24 mouse cellular contexts compared by ENCODE assay signal in genomic region chr16:22885356-22885755, GRCm38 (mm10). TPM values are rescaled to one million over a fixed set of nuclear protein-coding genes. Genes with fewer than 3 reads are reported as not detected.
DNase-seq lines count a peak whose midpoint lies in the region; ATAC-seq and TF ChIP-seq lines count a peak whose summit lies in the region.
"Had no signal": no experiment of that assay in that cellular context is flagged by ENCODE, and none has a peak within 500 bp of the region (broad histone marks: within the 10 kb centered on the region; RNA-seq: fewer than 3 reads in every experiment).

No protein-coding gene starts in this region.

- no peaks in the 10 kb centered on the region for H3K36me3 ChIP-seq in liver, postnatal 0 days (replicated peaks; ENCODE audit: insufficient read depth, low read length)
- no peaks in the 10 kb centered on the region for H3K36me3 ChIP-seq in embryonic facial prominence, embryonic 11.5 days (replicated peaks; ENCODE audit: control insufficient read depth, insufficient read depth, low read depth, low read length)
- H3K36me3 ChIP-seq: forebrain, embryonic 15.5 days; heart, embryonic 15.5 days; hindbrain, embryonic 13.5 days had no signal

- H3K9me3 ChIP-seq in liver, postnatal 0 days (ENCODE audit: low read length): no peaks in the 10 kb centered on the region
- no peaks in the 10 kb centered on the region for H3K9me3 ChIP-seq in embryonic facial prominence, embryonic 11.5 days (replicated peaks; ENCODE audit: control insufficient read depth, low read length)
- H3K9me3 ChIP-seq: forebrain, embryonic 15.5 days; heart, embryonic 15.5 days; hindbrain, embryonic 13.5 days had no signal

- WGBS in liver, postnatal 0 days (ENCODE audit: insufficient replicate concordance): 20% methylated on average over 4 of the region's 4 CpGs
- WGBS in embryonic facial prominence, embryonic 11.5 days: 50% methylated on average over 4 of the region's 4 CpGs

- peaks cover 37% of the 10 kb centered on the region for H3K4me1 ChIP-seq in liver, postnatal 0 days (ENCODE audit: insufficient read depth)
- H3K4me1 ChIP-seq in embryonic facial prominence, embryonic 11.5 days (ENCODE audit: control insufficient read depth, insufficient read depth, low read length): no peaks in the 10 kb centered on the region
- H3K4me1 ChIP-seq: forebrain, embryonic 15.5 days; hindbrain, embryonic 13.5 days had no signal

- peak overlapping the region; percentile 98 for H3K27ac ChIP-seq in liver, postnatal 0 days (ENCODE audit: low read depth)
- H3K27ac ChIP-seq in embryonic facial prominence, embryonic 11.5 days (replicated peaks; ENCODE audit: low read depth, low read length): no peak overlapping the region
- H3K27ac ChIP-seq: forebrain, embryonic 15.5 days; heart, adult 2 months; heart, embryonic 15.5 days; hindbrain, embryonic 13.5 days; hindbrain, postnatal 0 days had no signal

- peak overlapping the region; percentile 22; the same call in 1 of the 2 replicates for H3K4me2 ChIP-seq in liver, postnatal 0 days (ENCODE audit: low read depth, low read length)
- H3K4me2 ChIP-seq in embryonic facial prominence, embryonic 11.5 days (ENCODE audit: low read depth, low read length): no peak overlapping the region
- H3K4me2 ChIP-seq: forebrain, embryonic 15.5 days; heart, embryonic 11.5 days; heart, embryonic 15.5 days; hindbrain, embryonic 13.5 days had no signal

- 0 out of 2 replicates have a peak overlapping the region, but pooled peaks have one; percentile 11 for H3K9ac ChIP-seq in liver, postnatal 0 days (replicated peaks)
- no peak overlapping the region for H3K9ac ChIP-seq in embryonic facial prominence, embryonic 11.5 days (replicated peaks; ENCODE audit: low read length)
- H3K9ac ChIP-seq: forebrain, embryonic 15.5 days; heart, embryonic 15.5 days; hindbrain, embryonic 13.5 days had no signal

- no peaks in the 10 kb centered on the region for H3K27me3 ChIP-seq in liver, postnatal 0 days (ENCODE audit: insufficient read depth, low read length)
- H3K27me3 ChIP-seq in embryonic facial prominence, embryonic 11.5 days (ENCODE audit: control insufficient read depth, insufficient read depth, low read length): no peaks in the 10 kb centered on the region; the same call in 1 of the 2 replicates
- H3K27me3 ChIP-seq: forebrain, embryonic 15.5 days; heart, embryonic 15.5 days; hindbrain, embryonic 13.5 days had no signal

- H3K4me3 ChIP-seq in liver, postnatal 0 days (ENCODE audit: low read depth, low read length): no peak overlapping the region
- no peak overlapping the region for H3K4me3 ChIP-seq in embryonic facial prominence, embryonic 11.5 days (ENCODE audit: low read depth, low read length)
- H3K4me3 ChIP-seq: forebrain, embryonic 15.5 days; heart, adult 2 months; heart, embryonic 15.5 days; hindbrain, embryonic 13.5 days had no signal

- TF ChIP-seq EP300 in liver, postnatal 0 days (IDR thresholded peaks at IDR 0.05; ENCODE audit: low read depth): no peak

- no peak for TF ChIP-seq CTCF in liver, postnatal 0 days (IDR thresholded peaks at IDR 0.05; ENCODE audit: low read depth)

- peak; percentile 5 for DNase-seq in CD4-positive, CD25-positive, alpha-beta regulatory T cell, adult 2 months (ENCODE audit: low read depth, low spot score)
- DNase-seq in liver, postnatal 0 days: peak; percentile 53
- DNase-seq in liver: no peak
- peak; percentile 43 to 52 for DNase-seq in B cell, adult 2 months
- peak; percentile 18 for DNase-seq in embryonic facial prominence, embryonic 11.5 days (ENCODE audit: low spot score)
- DNase-seq in kidney, adult 18-20 months: no peak
- no peak for DNase-seq in gastrocnemius, postnatal 25 days
- DNase-seq: adrenal gland, postnatal 10 days; cerebellum, adult 11 months; cerebellum, adult 8-10 months; cerebellum, postnatal 14 days; gastrocnemius, postnatal 10 days; heart, adult 2 months; heart, postnatal 14 days had no signal

- ATAC-seq in CD4-positive, CD25-positive, alpha-beta regulatory T cell, adult 4 months: no peak
- ATAC-seq in liver, postnatal 0 days: peak; percentile 18; the same call in 1 of the 2 replicates
- ATAC-seq in embryonic facial prominence, embryonic 11.5 days (replicated peaks; ENCODE audit: insufficient number of reproducible peaks, low FRiP score, low TSS enrichment, low read depth): no peak
- ATAC-seq: forebrain, embryonic 15.5 days; hindbrain, postnatal 0 days had no signal

RNA-seq across cellular contexts. Expression of gene Ahsg, which starts 5.7 kb away (rescaled TPM):
- not detected for polyA plus RNA-seq in CD4-positive, CD25-positive, alpha-beta regulatory T cell, adult 4 months (2017; shearing (Covaris generic))
- polyA plus RNA-seq in liver, postnatal 0 days (2015; fragmentation: Nextera tagmentation; extraction: Ambion mirVana): 25,564 and 27,060 TPM in 2 replicates
- polyA plus RNA-seq in embryonic facial prominence, embryonic 11.5 days (2014; fragmentation: Nextera tagmentation; extraction: Ambion mirVana): 0.17 TPM in 1 of 2 replicates, not detected in the other
- total RNA-seq in gastrocnemius, postnatal 25 days (2021): not detected
- total RNA-seq: common myeloid progenitor, adult 5-6 weeks; hematopoietic stem cell, adult 5-6 weeks; hindbrain, postnatal 0 days had no signal
- polyA plus RNA-seq: C2C12; forebrain, embryonic 11.5 days; forebrain, embryonic 15.5 days; hindbrain, embryonic 13.5 days; hindbrain, postnatal 0 days had no signal

RNA-seq across cellular contexts. Expression of gene Dnajb11, which starts 27.7 kb away (rescaled TPM):
- 10 to 100 TPM; 45.0 to 54.4 TPM for polyA plus RNA-seq in CD4-positive, CD25-positive, alpha-beta regulatory T cell, adult 4 months (2017; shearing (Covaris generic))
- polyA plus RNA-seq in liver, postnatal 0 days (2015; fragmentation: Nextera tagmentation; extraction: Ambion mirVana): 48.9 and 50.3 TPM in 2 replicates
- polyA plus RNA-seq in embryonic facial prominence, embryonic 11.5 days (2014; fragmentation: Nextera tagmentation; extraction: Ambion mirVana): 111 and 115 TPM in 2 replicates
- total RNA-seq in gastrocnemius, postnatal 25 days (2021): 10 to 100 TPM; 38.8 to 44.2 TPM

RNA-seq across cellular contexts. Expression of gene Tbccd1, which starts 27.9 kb away (rescaled TPM):
- polyA plus RNA-seq in CD4-positive, CD25-positive, alpha-beta regulatory T cell, adult 4 months (2017; shearing (Covaris generic)): 10 to 100 TPM; 18.1 to 34.5 TPM
- 13.7 and 14.6 TPM in 2 replicates for polyA plus RNA-seq in liver, postnatal 0 days (2015; fragmentation: Nextera tagmentation; extraction: Ambion mirVana)
- 37.9 and 40.6 TPM in 2 replicates for polyA plus RNA-seq in embryonic facial prominence, embryonic 11.5 days (2014; fragmentation: Nextera tagmentation; extraction: Ambion mirVana)
- 1 to 10 TPM; 5.4 to 6.8 TPM for total RNA-seq in gastrocnemius, postnatal 25 days (2021)

RNA-seq across cellular contexts. Expression of gene Fetub, which starts 32.8 kb away (rescaled TPM):
- not detected for polyA plus RNA-seq in CD4-positive, CD25-positive, alpha-beta regulatory T cell, adult 4 months (2017; shearing (Covaris generic))
- polyA plus RNA-seq in liver, postnatal 0 days (2015; fragmentation: Nextera tagmentation; extraction: Ambion mirVana): 578 and 644 TPM in 2 replicates
- 0.25 TPM in 1 of 2 replicates, not detected in the other for polyA plus RNA-seq in embryonic facial prominence, embryonic 11.5 days (2014; fragmentation: Nextera tagmentation; extraction: Ambion mirVana)
- not detected for total RNA-seq in gastrocnemius, postnatal 25 days (2021)
- total RNA-seq: common myeloid progenitor, adult 5-6 weeks; heart, postnatal 14 days; hematopoietic stem cell, adult 5-6 weeks; hindbrain, postnatal 0 days had no signal
- polyA plus RNA-seq: forebrain, embryonic 11.5 days; forebrain, embryonic 15.5 days; heart, embryonic 15.5 days; hindbrain, embryonic 13.5 days had no signal

Comparison
In these comparisons a context has a peak if more than half of its experiments do, and no peak if none do; other contexts are left out.
1. DNase-seq: peak in CD4-positive, CD25-positive, alpha-beta regulatory T cell, adult 2 months (single experiment), liver, postnatal 0 days (single experiment), B cell, adult 2 months (2 of 2) and embryonic facial prominence, embryonic 11.5 days (single experiment); none in liver (single experiment), kidney, adult 18-20 months (single experiment) and gastrocnemius, postnatal 25 days (single experiment).
2. RNA of gene Ahsg, which starts 5.7 kb away (polyA plus RNA-seq): 25,564 to 27,060 TPM in liver, postnatal 0 days; not detected in CD4-positive, CD25-positive, alpha-beta regulatory T cell, adult 4 months and 0.17 TPM in embryonic facial prominence, embryonic 11.5 days; every median in the first group is over 1,000 times any median in the second.